Mouse (Mus musculus) spleen, postnatal 4 days (tissue): ENCODE results near the gene Bloc1s3.

Experiments
- DNase-seq, 2 experiments: peaks; one replicate each; pipeline ENCODE4 v3.0.0; 2022; ENCODE audit warnings: low spot score in 2 of 2

The Bloc1s3 gene

DNA sequence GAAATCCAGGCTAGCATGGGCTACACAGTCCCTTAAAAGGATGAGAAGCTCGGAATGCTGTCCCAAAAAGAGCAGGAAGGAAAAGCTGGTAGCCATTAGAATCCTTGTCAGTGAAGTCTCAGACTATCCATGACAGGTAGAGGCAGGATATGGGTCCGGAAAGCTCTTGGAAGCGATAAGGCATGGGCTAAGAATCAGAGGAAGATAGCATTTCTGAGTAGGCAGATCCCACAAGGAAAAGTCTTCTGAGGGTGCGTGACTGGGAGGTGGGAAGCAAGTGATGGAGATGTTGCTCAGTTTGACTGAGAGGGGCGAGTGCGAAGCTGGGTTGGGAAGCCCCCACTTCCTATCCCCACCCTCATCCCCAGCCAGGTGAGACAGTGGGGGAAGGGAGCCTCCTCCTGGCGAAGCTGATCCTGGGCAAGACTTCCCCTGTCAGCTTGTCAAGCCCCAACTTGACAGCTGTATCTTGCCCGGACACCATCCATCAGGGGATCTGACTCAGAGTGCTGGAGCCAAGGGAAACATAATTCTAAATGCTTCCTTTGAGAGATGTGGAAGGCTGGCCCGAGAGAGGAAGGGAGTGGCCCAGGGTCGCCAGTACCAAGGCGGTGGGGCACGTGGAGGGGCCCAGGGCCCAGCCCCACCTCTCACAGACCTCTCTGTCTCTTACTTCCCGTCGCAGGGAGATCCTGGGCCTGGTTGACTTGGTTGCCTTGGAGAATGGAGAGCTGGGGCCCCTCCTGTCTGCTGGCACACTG lies 30.4 kb downstream of the Bloc1s3 start:
- no peak for DNase-seq

DNA sequence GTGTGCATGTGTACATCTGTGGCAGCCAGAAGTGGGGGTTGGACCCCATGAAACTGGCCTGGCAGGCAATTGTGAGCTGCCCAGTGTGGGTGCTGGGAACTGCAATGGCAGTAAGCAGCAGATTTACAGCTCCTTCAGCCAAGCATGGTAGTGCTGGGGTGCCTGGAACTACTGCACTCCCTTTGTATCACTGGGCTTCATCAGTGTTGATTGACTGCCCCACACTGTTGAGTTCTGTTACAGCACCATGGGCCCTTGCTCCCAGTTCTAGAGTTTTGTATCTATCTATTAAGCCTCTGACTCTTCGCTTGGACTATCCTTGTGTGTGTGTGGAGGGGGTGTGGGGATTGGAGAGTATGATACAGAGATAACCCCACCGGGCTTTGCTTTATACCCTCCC lies 31.1 kb downstream of the Bloc1s3 start:
- DNase-seq, result no peak

DNA sequence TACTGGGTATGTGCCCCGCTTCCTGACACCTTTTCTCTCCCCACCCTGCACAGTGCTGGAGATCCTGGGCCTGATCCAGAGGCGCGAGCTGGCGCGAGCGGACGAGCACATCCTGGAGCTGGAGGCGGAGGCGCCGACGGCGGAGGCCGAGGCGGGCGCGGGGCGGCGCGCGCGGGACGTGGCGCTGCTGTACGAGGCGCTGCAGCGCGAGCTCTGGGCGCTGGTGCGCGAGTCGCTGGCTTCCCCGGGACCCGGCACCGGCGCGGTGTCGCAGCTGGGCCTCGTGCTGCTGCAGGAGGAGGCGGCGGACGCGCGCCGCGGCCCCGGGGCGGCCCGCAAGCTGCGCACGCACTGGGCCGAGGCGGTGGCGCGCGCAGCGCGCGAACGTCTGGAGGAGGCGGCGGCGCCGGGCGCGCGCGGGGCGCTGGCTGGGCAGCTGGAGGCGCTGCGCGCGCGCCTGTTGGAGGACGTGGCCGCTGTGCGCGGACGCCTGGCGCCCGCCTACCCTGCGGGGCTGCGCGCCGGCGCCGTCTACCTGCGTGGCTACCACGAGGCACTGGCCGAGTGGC lies 34.2 kb downstream of the Bloc1s3 start:
- DNase-seq, result peak; percentile 60 to 78

DNA sequence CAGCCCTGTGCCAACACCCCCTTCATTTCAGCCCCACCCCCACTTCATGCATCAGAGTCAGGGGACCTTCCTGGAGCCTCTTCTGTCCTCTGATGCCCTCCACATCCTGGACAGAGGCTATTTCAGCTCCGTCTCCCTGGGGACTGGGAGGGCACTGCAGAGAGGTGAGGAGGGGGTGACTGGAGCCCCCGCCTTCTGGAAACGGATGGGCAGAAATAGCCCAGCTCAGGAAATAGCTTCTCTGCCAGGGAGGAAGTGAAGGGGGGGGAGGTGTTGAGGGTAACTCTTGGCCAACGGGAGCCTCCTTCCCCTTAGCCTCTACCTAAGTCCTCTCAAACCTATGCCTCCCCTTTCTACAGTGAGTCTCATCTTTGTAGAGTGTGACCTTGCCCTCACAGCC lies 35.8 kb downstream of the Bloc1s3 start:
- peak in 1 of 2 experiments; percentile 30 for DNase-seq

DNA sequence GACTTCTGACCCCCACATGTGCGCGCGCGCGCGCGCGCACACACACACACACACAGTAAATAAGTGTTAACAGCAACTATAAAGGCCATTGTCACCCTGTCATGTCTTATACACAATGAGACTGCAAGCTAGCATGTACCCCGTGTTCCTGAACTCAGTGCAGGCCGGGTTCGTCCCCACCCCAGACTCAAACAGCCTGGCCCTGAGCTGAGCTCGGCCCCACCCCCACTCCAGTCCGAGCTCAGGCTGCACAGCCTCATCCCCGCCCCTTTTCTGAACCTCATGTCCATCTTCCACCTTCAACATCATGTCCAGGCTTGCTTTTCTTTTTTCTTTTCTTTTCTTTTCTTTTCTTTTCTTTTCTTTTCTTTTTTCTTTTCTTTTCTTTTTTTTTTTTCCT lies 37.9 kb downstream of the Bloc1s3 start:
- DNase-seq, result no peak

DNA sequence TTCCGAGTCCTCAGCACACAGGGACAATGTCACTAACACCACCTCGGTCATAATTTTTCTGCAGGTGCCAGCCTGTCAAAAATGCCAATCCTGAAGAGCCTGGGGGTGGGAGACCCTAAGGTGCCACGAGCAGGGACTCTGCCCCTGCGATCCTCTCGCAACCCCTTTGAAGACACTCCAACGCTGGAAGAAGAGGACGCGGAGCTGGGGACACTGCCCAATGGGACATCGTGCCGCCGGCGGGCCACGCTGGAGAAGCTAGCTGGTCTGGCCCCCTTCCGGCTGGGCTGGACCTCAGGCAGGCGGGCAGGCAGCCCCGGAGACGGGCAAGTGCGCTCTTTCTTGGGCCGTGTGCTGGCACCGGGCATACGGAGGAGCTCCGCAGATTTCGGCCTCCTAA lies 38.8 kb downstream of the Bloc1s3 start:
- DNase-seq, result no peak

DNA sequence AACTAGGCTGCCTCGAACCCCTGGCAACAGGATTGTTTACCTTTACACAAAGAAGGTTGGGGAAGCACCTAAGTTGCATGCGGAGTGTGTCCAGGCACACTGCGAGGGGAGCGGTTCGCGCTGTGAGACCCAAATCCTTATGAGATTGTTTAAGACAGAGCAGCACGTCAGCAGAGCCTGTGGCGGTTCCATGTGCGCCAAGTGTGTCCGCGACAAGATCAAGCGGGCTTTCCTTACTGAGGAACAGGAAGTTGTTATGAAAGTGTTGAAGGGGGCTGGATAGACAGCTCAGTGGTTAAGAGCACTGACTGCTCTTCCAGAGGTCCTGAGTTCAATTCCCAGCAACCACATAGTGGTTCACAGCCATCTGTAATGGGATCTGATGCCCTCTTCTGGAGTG lies 39.9 kb downstream of the Bloc1s3 start:
- DNase-seq, result no peak

DNA sequence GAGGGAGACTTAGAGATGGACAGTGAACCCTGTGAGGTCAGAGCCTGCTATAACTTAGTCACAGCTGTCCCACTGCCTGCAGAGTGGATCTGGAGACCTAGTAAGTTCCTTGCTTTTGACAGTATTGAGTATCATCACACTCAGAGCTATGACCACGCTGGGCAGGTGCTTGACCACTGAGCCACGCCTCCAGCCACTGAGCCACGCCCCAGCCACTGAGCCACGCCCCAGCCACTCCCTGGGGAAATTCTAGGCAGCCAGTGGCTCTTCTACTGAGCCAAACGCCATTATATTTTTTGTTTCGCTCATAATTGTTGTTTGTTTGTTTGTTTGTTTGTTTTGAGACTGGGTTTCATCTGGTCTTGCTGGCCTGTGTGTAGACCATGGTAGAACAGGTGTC lies 40.5 kb downstream of the Bloc1s3 start:
- no peak for DNase-seq

DNA sequence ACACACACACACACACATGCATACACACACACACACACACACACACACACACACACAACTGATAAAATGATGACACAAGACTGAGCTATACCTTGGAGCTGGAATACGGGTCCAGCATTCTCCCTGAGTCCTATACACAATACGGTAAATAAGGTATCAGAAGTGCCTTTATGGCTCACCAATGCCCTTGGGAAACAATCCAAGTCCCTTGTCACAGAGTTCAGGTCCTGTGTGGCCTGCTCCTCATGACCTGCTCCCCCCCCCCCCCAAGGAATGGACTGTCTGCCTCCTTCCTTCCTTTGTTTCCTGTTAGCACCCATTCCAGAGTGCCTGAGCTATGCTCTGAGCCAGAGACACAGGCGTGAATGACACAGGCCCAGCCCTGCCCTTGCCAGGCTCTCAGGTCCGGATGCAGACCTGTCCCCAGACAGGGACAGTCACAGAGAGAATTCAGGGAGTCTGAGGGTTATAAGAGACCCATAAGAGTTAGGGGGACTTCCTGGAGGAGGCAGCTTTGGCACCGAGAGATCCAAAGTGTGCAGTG lies 41.5 kb downstream of the Bloc1s3 start:
- no peak for DNase-seq

DNA sequence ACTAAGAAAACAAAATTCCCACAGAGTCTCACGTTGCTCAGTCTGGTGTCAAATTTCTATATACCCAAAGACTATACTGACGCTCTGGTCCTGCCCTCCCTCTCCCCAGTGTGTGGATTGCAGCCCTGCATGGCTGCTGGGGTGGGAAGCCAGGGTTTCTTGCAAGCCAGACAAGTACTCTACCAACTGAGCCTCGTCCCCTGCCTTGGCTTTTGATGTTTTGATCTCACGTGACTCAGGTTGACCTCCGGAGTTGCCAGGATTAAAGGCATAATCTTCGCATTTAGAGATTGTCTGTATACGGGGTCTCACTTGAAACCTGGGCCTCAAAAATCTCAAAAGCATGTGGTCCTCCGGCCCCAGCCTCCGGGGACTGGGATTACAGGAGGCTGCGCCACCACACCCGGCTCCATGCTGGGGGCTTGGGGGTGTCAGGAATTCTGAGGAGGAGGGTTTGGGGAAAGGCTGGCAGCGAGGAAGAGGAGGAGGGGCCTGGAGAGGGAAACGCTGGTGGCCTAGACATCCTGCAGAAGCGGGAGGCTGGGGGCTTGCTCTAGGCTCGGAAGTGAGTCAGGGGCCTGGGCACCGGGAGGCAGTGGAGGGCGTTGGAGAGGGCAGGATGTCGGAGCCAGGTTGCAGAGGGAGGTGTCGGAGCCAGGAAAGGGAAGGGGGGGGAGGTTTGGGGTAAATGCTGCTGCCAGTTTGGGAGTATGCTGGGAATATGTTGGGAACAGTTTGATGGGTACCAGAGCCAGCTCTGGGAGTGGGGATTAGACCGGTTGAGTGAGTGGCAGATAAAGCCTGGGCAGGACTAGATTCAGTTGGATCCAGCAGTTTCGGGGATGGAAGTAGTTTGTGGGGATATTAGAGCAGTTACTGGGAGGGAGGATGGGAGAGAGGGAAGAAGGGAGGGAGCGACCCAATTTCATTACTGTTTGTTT lies 43.5 kb downstream of the Bloc1s3 start:
- no peak for DNase-seq

DNA sequence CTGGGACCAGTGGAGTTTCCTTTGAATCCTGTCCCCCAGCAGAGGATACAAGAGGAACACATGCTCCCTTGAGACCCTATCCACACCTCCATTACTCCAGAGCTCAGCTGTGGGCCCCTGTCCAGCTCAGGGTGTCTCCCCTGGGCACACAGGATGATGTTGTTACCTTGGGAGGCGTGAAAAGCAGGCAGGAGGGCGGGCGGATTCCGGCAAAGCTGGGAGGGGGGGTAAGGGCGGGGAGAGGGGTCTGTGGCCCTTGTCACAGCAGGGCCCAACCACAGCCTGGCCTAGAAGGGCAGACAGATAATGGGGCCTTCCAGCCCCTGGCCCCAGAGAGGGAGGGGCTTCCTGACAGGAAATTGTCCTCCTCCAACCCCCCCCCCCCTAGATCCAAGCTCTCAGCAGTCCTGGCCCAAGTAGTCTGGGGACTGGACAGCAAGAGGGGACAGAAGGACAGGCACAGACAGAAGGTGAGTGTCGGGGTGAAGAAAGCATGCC lies 45.2 kb downstream of the Bloc1s3 start, which contains the start of gene Exoc3l2:
Exoc3l2 (plus strand) TSS at position 448 of the 498 bp plus-strand sequence.
- DNase-seq, result no peak

DNA sequence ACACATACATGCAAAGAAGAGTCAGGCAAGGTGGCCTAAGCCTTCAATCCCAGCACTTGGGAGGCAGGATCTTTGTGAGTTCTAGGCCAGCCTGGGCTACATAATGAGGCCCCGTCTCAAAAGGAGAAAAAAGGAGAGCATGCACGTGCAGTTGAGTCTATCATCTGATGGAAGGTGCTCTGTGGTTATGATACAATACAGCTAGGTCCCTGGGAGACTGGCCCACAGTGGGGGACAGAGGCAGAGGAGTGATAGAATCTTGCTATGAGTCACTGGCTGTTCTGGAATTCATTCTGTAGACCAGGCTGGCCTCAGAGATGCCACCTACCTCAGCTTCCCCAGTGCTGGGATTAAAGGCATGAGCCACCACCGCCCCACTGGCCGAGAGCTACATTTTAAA lies 45.7 kb downstream of the Bloc1s3 start:
- no peak for DNase-seq

DNA sequence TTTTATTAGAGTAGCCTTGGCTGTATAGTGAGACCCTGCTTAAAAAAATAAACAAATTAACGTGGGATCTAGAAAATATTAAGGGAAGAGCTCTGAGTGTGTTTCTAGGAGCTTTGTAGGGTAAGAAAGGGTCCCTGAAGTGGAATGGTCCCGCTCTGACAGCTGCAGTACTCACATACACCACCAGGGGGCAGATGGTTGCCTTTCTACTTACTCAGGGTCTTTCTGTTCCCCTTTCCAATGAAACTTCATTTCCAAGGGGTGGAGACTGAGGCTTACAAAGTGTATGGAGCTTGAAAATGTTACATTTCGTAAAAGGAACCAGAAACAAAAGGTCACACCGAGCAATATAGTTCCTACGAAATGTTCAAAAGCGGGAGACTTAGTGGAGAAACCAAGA lies 46.7 kb downstream of the Bloc1s3 start:
- DNase-seq, result peak; percentile 67 to 85

DNA sequence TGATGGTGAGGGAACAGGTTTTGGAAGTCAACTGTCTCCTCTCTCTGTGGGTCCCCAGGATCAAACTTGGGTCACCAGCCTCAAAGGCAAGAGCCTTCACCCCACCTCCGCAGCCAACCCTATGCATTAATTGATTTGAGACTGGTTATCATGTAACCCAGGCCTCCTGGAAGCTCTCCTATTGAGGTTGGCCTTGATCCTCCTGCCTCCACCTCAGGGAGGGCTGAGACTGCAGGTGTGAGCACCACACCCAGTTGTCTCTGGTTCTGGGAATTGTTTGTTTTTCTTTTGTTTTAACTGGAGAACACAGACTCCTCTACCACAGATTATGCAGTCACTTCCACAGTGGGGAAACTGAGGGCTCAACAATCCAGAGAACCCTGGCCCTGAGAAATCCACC lies 47.7 kb downstream of the Bloc1s3 start:
- no peak for DNase-seq

DNA sequence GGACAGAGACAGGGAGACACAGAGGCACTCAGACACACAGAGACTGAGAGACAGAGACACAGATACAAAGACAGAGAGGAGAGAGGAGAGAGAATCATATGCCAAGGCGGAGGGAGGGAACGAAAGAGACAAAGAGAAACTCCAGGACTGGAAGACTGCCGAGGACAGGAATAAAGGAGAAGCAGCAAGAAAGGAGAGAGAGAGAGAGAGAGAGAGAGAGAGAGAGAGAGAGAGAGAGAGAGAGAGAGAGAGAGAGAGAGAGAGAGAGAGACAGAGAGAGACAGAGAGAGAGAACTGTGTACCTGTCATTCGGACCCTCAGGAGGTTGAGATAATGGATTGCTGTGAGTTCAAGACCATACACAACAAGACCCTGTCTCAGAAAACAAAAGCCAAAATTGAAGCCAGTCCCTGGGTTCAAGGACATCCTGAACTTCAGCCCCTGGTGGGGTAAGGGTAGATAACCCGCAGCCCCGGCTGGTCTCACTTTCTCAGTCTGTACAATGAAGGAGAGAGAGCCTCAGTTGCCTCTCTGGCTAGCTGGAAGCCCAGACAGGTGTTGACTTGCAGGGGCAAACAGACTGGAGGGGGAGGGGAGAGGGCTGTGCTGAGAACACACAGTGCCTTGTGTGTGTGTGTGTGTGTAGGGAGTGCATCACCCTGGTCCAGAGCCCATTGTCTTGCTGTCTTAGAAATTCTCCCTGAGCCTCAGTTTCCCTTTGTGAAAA lies 48.9 kb downstream of the Bloc1s3 start:
- no peak for DNase-seq

DNA sequence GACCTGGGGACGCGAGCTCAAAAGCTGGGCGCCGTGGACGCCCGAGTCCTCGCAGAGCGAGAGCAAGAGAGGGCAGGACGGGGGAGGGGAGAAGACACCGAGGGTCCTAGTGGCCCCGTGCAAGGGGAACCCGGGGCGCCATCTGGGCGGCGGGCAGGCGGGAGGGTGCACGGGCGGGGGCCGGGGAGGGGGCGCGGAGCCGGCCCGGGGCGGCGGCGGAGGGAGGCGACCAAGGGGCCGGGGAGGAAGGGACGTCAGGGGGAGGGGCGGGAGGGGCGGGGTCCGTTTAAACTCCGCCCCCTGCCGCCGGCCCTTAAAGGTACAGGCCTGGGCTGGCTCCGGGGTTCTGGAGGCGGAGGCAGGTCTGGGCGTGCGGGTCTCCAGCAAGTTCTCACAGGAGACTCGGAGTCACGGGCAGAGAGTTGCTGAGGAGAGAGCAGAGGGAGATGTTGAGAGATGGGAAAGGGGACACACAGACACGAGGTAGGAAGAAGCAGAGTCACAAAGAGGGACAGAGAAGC lies 49.5 kb downstream of the Bloc1s3 start, which contains the start of gene Mark4:
Mark4 (minus strand) TSS at position 231 of the 521 bp plus-strand sequence.
- peak; percentile 71 to 89 for DNase-seq

DNA sequence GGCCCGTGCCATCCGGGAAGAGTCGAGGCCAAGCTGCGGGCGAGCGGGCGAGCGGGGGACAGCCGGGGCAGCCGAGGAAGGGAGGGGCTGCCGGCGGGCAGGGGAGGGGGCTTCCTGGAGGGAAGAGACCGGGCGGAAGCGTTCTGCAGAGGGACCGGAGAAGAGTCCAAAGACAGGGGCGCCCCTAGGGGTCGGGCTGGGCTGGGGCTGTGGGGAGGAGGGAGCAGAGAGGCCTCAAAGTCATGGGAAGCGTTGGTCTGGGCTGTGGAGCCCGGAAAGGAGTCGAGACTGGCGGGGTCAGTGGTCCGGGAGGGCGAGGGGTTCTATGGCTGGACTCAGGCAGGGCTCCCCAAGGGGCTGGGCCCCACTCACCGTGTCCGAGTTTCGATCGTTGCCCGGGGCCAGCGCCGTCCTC lies 50.1 kb downstream of the Bloc1s3 start:
- peak; percentile 55 to 83 for DNase-seq

DNA sequence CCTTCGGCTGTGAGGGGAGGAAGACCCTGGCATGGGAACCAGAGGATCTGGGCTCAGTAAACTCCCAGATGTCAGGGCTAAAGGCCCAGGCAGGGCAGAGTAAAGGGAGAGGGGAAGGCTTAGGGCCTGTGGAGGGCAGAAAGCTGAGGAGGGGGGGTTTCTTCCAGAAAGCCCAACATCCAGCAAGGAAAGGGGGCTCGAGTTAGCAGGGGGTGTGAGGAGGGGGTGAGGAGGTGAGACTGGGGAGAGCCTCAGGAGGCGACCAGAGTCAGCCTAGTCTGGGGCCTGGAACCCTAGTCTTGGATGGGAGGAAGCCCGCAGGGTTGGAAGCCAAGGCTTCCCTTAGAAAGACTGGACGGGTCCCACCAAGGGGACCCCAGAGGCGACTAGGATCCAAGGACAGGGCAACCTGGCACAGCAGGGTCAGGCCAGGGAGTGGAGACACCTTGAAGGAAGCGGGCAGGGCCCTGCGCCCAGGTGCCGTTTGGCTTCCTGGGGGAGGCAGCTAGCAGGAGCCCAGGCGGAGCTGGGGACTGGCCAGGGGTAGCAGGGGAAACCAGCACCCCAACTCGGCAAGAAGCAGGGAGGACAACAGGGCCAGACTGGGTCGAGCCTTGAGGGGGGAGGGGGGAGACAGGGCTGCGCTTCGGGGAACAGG lies 50.6 kb downstream of the Bloc1s3 start:
- DNase-seq, result no peak

DNA sequence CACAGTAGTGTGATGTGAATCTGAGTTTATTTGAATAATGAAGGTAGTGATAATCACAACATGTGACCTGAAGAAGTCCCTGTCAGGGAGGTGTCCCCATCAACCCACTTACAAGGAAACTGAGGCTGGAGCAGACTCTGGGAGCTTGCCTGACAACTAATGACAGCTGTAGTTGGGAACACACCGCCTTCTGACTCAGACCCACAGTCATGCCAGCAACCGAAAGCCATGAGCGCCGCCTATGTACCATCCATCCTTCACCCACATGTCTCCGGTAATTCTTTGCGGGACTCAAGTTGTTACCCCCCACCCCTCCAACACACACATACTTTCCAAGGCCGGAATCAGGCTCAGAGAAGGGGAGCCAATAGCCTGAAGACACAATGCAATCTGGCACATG lies 51.5 kb downstream of the Bloc1s3 start:
- no peak for DNase-seq

DNA sequence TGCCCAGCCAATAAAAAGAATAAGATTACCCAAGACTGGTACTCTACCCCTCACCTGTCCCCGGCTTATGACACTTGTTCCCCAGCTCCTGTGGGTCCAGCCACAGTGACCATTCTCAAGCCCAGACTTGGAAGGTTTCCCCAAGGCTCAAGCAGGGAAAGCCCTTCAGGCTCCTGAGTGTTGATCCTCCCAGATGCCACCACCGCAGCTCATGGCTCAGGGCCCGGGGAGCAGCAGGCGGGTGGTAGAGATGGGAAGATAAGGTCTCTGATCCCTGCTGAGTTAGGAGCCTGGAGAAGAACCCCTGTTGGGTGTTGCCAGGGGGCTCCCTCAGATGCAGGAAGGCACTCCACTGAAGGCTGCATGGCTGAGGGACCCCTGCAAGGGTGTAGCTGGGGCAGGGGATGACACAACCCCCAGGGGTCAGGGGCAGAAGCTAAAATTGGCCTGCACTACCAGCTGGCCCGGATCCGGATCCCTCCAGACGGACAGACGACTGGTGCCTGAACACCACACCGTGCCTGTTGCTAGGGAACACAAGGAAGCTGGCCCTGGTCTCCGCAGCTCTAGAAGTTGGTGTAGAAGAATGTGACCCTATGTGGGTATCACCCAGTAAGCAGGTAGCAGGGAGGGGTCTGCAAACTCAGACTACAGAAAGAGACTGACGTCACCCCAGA lies 52.2 kb downstream of the Bloc1s3 start:
- no peak for DNase-seq
